Mouse (Mus musculus): Measurements from ENCODE around the gene Elovl6. TPM values are rescaled to one million over a fixed set of nuclear protein-coding genes. Genes with fewer than 3 reads are reported as not detected.
A peak's percentile ranks its signal among the peaks of the same experiment; 100 is the strongest.

Elovl6 gene
- total RNA-seq, 2 experiments from 2014 or later, result 0.65 to 13.4 TPM

GRCm38 (mm10) chr3:129605934-129606333, 73.8 kb downstream of the Elovl6 start:
- DNase-seq, result no peak

GRCm38 (mm10) chr3:129611626-129612025, 79.5 kb downstream of the Elovl6 start:
- DNase-seq, result no peak

- DNase-seq, result peak; percentile 14 to 19
These were observed 80.3 kb downstream of the Elovl6 start for GRCm38 (mm10) chr3:129612311-129613097.

GRCm38 (mm10) chr3:129613756-129614155, 81.6 kb downstream of the Elovl6 start:
- DNase-seq, result no peak

GRCm38 (mm10) chr3:129614216-129614615, 82.1 kb downstream of the Elovl6 start:
- DNase-seq, result peak in 1 of 2 experiments; percentile 18

GRCm38 (mm10) chr3:129617450-129617849, 85.3 kb downstream of the Elovl6 start:
- DNase-seq, result no peak

GRCm38 (mm10) chr3:129619194-129619775, 87.1 kb downstream of the Elovl6 start:
- no peak for DNase-seq

GRCm38 (mm10) chr3:129620802-129621201, 88.6 kb downstream of the Elovl6 start:
- DNase-seq, result peak; percentile 66 to 78

GRCm38 (mm10) chr3:129621255-129621654, 89.1 kb downstream of the Elovl6 start:
- peak; percentile 40 to 42 for DNase-seq

GRCm38 (mm10) chr3:129622120-129622519, 90.0 kb downstream of the Elovl6 start:
- no peak for DNase-seq

GRCm38 (mm10) chr3:129622705-129623104, 90.5 kb downstream of the Elovl6 start:
- DNase-seq, result no peak

GRCm38 (mm10) chr3:129624193-129624805, 92.1 kb downstream of the Elovl6 start:
- DNase-seq, result no peak

GRCm38 (mm10) chr3:129627281-129627680, 95.1 kb downstream of the Elovl6 start:
- DNase-seq, result peak in 1 of 2 experiments; percentile 33

GRCm38 (mm10) chr3:129631018-129631417, 98.9 kb downstream of the Elovl6 start:
- DNase-seq, result no peak

GRCm38 (mm10) chr3:129631857-129632256, 99.7 kb downstream of the Elovl6 start:
- no peak for DNase-seq

GRCm38 (mm10) chr3:129633518-129633917, 101.4 kb downstream of the Elovl6 start:
- DNase-seq, result no peak

GRCm38 (mm10) chr3:129634260-129634901, 102.2 kb downstream of the Elovl6 start:
- DNase-seq, result peak; percentile 23 to 38

GRCm38 (mm10) chr3:129637446-129637845, 105.3 kb downstream of the Elovl6 start:
- no peak for DNase-seq

GRCm38 (mm10) chr3:129639701-129640100, 107.5 kb downstream of the Elovl6 start:
- DNase-seq, result no peak

GRCm38 (mm10) chr3:129640211-129641000, 108.3 kb downstream of the Elovl6 start:
- no peak for DNase-seq

- no peak for DNase-seq
These were observed 109.5 kb downstream of the Elovl6 start for GRCm38 (mm10) chr3:129641621-129642020.

- peak; percentile 20 to 22 for DNase-seq
These were observed 113.3 kb downstream of the Elovl6 start for GRCm38 (mm10) chr3:129645409-129645808.

All from heart, adult 18-20 months (tissue).